Mouse (Mus musculus): ENCODE measurements at regions not wholly inside any gene's neighbourhood (a gene's known extent, or its start where the extent isn't known, plus 50 kb on each side); places are given as distances from the start of the nearest gene placed in this dataset.

DNA sequence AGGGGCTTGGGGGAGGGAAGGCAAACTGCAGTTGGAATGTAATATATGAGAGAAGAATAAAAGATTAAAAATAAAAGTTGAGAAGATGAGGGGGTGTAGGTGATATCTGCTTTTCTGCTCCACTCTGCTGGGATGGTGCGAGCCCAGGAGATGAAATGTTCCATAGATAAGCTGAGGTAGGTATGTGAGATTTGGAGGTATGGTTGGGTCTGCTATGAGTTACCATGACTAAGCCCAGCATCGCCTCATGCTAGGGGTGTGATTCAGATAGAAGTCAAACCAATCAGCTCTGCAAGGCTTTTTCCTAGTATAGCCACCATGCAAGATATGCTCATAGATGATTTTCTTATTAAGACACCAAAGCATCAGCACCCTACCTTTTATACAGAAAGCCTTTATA lies 312.3 kb downstream of the Nucb2 start:
- no peak for TF ChIP-seq TAL1 (conservative IDR thresholded peaks at IDR 0.05; ENCODE audit: low read depth, low read length)
- no peak for TF ChIP-seq CTCF (IDR thresholded peaks at IDR 0.05; ENCODE audit: low read depth, low read length)
- TF ChIP-seq GATA1 (IDR thresholded peaks at IDR 0.05; ENCODE audit: borderline replicate concordance, low read length), result no peak
- no peak for TF ChIP-seq POLR2AphosphoS5 (IDR thresholded peaks at IDR 0.05; ENCODE audit: insufficient replicate concordance, low read depth, low read length)
- TF ChIP-seq GATA2 (IDR thresholded peaks at IDR 0.05; ENCODE audit: borderline replicate concordance, low read depth, low read length), result no peak
